Mouse (Mus musculus) MN1 (cell line): ENCODE results near the gene Fgfr2.
A peak's percentile ranks its signal among the peaks of the same experiment; 100 is the strongest.

Experiments
- DNase-seq: peaks from one replicate; pipeline ENCODE4 v3.0.0-alpha.2; 2016; ENCODE audit warnings: low spot score

Fgfr2 gene

GRCm38 (mm10) chr7:133123244-133123998 lies at the start of gene Fgfr2:
TSS of gene Fgfr2 (minus strand) at chr7:133123350.
- DNase-seq: peak; percentile 82

- DNase-seq: no peak
These were observed 48.4 kb upstream of the Fgfr2 start for GRCm38 (mm10) chr7:133171403-133172032.

GRCm38 (mm10) chr7:133168928-133169327 lies 45.8 kb upstream of the Fgfr2 start:
- DNase-seq: no peak

- no peak for DNase-seq
These were observed 44.8 kb upstream of the Fgfr2 start for GRCm38 (mm10) chr7:133167903-133168302.

- DNase-seq: no peak
These were observed 41.6 kb upstream of the Fgfr2 start for GRCm38 (mm10) chr7:133164770-133165169.

GRCm38 (mm10) chr7:133163011-133163410 lies 39.9 kb upstream of the Fgfr2 start:
- DNase-seq: no peak

- no peak for DNase-seq
These were observed 39.0 kb upstream of the Fgfr2 start for GRCm38 (mm10) chr7:133162131-133162530.

GRCm38 (mm10) chr7:133161362-133162080 lies 38.4 kb upstream of the Fgfr2 start:
- DNase-seq: no peak

- no peak for DNase-seq
These were observed 36.4 kb upstream of the Fgfr2 start for GRCm38 (mm10) chr7:133159519-133159918.

- DNase-seq: no peak
These were observed 32.5 kb upstream of the Fgfr2 start for GRCm38 (mm10) chr7:133155621-133156020.

- DNase-seq: no peak
These were observed 31.7 kb upstream of the Fgfr2 start for GRCm38 (mm10) chr7:133154846-133155245.

- no peak for DNase-seq
These were observed 16.7 kb upstream of the Fgfr2 start for GRCm38 (mm10) chr7:133139689-133140336.

GRCm38 (mm10) chr7:133133552-133133951 lies 10.4 kb upstream of the Fgfr2 start:
- DNase-seq: no peak

GRCm38 (mm10) chr7:133132702-133133101 lies 9.6 kb upstream of the Fgfr2 start:
- no peak for DNase-seq

- no peak for DNase-seq
These were observed 1.7 kb upstream of the Fgfr2 start for GRCm38 (mm10) chr7:133124701-133125485.

- peak; percentile 87 for DNase-seq
These were observed 1.0 kb upstream of the Fgfr2 start, which contains the start of gene Ctbp2 for GRCm38 (mm10) chr7:133123999-133124700. TSS of gene Ctbp2 (minus strand) at chr7:133124354.

GRCm38 (mm10) chr7:133122379-133123243 lies 539 bp downstream of the Fgfr2 start:
- DNase-seq: peak; percentile 64

- peak; percentile 51 for DNase-seq
These were observed 1.3 kb downstream of the Fgfr2 start for GRCm38 (mm10) chr7:133121661-133122378.

- no peak for DNase-seq
These were observed 2.0 kb downstream of the Fgfr2 start for GRCm38 (mm10) chr7:133121080-133121607.
